Mouse (Mus musculus): ENCODE measurements at regions not wholly inside any gene's neighbourhood (a gene's known extent, or its start where the extent isn't known, plus 50 kb on each side); places are given as distances from the start of the nearest gene placed in this dataset.

DNA sequence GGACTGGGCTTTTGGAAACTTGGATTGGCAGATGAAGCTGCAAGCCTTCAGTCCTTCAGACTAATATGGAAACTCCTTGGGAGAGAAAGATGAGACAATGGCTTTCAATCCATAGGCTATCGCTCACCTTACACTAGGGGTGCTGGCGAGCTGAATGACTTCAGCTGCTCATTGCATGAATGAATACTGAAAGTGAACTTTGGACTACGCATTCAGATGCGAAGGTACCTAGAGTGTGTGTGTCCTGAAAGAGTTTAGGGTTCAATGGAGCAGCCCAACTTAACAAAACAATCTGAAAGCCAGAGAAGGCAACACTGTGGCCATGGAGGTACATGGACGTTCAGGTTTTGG, 114.3 kb upstream of the Plpp4 start:
- TF ChIP-seq CTCF (IDR thresholded peaks at IDR 0.05; ENCODE audit: extremely low read depth, insufficient read length, insufficient replicate concordance, low read depth, low read length) (no peak), POLR2A (IDR thresholded peaks at IDR 0.05; ENCODE audit: low read depth, low read length) (no peak)
